Mouse (Mus musculus): ENCODE measurements around the gene Nlgn1.

DNA sequence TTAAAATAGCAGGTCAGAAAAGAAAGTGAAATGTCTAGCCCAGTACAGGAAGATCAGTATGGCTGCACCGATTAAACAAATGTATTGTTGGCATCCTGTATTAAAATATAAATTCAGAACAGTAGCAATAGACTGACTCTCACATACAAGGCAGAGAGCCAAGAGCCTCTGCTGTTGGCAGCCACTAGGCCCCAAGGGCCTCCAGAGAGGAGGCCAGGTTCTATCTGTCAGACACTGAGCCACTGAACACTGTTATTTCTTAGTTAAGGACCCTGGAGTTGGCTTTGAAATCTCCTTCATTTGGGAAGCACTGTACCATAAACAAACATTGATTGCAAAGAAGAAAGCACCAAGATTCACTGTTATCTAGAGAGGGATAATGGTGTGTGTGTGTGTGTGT, 215.2 kb downstream of the Nlgn1 start:
- TF ChIP-seq CTCF (IDR thresholded peaks at IDR 0.05; ENCODE audit: extremely low read depth, insufficient read length, insufficient replicate concordance, low read depth, low read length) (no peak), POLR2A (IDR thresholded peaks at IDR 0.05; ENCODE audit: low read depth, low read length) (no peak)

Data from small intestine, adult 2 months (tissue).